Mouse (Mus musculus): ENCODE measurements around the gene Pard3b.
A peak's percentile ranks its signal among the peaks of the same experiment; 100 is the strongest.

The Pard3b gene

DNA sequence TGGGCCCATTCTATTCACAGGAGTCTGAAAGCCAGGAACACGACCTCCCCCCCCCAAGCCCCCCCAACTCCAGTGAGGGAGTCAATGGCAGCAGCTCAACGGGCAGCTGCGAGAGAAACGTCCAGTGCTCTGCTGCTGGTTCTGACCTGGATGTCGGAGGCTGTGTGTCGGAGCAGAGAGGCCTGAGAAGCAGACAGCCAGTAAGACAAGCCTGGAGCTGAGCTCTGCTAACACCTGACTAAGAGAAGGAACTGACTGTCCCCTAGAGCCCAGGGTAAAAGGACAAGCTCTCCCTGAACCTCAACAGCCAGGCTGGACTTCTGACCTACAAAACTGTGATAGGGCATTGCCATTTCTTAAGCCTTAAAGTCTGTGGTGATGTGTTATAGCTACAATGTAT lies 1015.8 kb downstream of the Pard3b start:
- DNase-seq = peak; percentile 65

DNA sequence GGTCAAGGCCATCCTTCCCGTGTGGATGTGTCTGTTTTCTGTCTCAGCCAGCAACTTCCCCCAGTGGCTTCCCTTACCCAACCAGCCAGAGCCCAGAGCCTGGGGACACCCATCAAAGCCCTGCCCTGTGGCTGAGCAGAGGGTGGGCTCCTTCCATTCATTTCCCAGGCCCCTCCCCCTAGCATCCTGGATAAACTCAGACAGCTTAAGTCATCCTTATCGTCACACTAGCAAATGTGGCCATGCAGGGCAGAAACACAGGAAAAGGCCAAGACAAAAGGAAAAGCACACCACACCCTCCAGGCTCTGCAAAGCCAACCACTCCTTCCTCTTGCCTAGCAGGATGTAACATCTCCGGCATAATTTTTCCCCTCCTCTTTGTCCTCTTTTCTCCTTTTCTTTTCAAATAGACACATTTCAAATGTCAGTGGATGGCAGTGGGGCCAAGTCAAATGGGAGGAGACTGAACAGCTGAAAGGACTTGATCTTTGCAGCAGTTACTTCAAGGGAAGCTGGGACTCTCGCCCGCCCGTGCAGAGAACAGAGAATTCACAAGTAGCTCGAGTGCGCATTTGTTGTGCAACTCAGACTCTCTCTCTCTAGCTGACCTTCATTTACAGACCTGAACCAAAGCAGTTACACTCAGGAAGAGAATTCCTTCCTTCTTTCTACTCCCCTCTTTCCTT lies 1026.5 kb downstream of the Pard3b start:
- peak; percentile 98 for DNase-seq

DNA sequence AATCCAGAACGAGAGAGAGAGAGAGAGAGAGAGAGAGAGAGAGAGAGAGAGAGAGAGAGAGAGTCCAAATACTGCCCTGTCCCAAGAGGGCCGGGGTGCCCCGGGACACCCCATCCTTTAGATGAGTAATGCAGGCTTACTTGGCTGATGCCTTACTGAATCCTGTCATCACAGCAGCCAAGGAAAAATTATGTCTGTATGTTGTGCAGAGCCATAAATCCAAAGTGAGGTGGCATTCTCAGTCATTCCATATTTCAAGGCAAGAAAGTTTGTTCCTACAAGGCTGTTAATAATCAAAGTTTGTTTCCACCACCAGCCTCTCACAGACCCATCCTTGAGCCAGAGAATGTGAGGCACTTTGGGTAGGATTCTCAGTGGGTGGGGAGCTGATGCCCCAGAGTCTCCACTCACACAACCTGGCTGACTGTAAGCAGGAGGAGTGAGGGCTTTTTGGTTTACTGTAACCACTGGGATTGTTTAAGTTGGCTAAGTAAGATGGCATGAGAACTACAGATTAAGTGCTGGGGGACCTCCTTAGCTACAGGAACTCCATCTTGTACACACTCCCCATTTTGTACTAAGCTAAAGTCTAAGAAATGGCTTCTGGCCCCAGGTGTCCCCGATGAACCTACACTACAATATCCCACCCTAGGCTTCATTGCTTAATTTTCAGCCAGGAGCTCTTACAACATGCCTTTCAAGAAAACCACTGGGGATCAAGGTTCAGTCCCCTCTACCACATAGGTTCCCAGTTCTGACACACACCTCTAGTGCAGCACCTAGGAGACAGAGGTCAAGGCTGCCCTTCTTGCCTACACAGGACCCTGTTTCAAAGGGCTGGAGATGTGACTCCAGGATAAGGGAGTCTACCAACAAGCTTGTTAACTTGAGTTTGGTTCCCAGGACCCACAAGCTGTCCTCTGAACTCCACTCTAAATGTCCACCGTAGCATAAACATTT lies 1027.4 kb downstream of the Pard3b start:
- DNase-seq = peak; percentile 76

DNA sequence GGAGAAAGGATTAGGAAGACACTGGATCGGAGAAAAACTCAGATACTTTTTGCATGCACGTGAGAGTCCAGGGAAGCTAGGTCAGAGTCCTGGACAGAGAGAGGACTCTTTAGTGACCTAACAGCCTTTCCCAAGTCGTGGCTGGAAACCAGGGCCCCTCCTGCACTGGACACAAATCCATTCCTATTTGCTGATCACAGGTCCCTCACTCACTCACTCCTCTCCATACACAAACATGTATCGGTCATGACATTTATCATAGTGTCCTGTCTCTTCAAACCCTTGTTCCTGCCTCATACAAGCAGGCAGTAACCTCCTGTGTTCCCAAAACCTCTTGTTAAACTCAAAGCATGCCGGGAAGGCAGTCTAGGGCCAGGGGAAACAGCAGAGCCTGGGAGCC lies 1028.2 kb downstream of the Pard3b start:
- DNase-seq = peak; percentile 54

DNA sequence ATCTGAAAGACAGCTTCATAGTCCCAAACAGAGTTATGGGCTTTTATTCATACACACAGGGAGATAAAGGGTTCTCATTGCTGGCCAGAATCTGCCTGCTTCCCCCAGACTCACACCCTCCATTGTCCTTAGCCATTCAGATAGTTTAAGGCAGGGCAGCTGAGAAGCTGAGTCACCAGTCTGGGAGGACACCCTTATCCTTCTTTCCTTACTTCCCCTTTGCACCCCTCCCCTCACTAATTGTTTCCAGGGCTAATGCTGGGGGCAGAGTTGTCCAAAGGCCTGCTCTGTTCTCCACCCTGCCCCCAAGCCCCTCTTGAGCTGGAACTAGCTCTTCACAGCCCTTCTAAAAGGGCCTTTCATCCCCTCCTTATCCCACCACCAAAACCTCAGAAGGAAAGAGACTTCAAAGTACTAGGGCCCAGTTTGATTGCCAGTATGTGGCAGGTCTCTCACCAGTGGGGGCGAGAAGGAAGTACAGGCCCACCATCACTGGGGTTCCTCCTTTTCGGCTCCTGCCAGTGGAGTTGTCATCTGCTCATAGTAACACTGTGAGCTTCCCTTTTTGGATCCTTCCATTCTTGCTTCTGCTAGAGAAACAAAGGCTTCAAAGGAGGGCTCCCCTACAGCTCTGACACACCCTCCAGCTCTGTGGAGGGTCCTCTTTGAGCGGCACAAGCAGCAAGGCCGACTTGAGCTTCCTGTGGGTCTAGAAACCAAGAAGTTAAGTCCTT lies 1040.2 kb downstream of the Pard3b start:
- DNase-seq = no peak

DNA sequence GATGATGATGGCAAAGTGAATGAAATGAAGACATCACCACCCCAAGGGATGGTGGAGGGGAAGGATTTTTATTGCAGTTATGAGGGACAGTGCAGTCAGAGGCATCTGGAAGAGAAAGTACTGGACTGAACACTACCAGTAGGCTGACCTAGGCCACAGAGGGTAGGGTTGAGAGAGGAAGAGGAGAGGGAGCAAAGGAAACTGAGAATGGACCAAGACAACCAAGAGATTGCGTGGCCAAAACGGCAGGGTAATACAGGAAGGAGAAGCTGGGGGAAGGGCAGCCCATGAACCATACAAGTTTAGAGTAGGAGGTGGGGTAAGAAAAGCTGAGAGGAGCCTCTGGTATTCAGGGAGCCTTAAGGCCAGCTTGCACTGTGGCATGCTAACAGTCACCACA lies 1040.8 kb downstream of the Pard3b start:
- DNase-seq = no peak

DNA sequence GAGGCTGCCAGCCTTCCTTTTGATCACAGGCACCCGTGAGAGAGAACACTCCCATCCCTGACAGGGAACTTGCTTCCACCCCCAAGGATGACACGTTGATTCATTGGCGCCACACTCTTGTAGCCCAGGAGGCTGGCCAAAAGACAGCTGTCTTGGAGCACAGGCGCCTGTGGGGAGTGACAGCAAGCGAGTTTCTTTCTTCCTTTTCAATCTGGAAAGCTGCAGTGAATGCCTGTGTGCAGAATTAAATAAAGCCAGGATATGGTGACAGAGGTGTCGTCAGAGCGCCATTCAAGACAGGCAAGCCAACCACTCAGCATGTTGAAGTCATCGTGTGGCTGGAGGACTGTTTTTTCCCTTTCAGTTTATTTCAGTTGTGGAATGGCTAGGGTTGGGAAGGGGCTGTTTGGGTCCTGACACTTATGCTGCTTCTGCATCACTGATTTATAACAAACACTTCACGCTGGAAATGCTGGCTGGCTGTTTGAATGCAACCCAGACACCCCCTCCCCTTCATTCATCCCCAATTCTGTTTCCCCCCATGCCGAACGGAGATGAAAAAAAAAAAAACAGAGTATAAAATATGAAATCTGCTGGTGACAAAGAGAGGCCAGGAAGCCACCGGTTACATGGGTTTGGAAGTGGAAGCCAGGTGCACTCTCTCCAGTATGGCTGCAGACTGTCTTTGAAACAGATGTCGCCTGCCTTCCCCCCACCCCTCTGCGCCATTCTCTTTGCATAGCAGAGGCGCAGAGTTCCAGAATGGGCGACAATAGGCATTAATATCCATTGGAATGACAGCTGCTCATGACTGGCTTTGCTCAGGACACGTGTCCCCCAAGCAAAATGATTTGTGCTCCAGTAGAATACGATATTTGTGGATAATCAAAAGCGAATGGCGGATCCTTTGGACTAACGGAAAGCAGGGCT lies 1044.1 kb downstream of the Pard3b start:
- peak; percentile 72 for DNase-seq

DNA sequence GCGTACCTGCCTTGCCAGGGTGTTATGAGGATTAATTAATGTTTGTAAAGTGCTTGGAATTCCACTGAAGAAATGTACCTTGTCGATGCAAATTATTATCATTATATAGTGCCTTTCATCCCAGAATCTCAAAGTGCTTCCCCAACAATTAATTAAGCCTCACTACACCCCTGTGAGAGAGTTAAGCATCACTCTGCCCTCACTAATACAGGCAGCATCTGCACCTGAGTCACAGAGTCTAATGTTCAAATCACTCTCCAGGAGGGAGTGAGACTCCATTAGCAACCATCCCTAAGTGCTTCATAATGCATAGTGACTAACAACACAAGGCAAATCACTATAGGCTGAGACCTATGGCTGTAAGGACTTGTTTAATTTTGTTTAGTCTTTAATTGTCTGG lies 1044.9 kb downstream of the Pard3b start:
- DNase-seq = peak; percentile 16

DNA sequence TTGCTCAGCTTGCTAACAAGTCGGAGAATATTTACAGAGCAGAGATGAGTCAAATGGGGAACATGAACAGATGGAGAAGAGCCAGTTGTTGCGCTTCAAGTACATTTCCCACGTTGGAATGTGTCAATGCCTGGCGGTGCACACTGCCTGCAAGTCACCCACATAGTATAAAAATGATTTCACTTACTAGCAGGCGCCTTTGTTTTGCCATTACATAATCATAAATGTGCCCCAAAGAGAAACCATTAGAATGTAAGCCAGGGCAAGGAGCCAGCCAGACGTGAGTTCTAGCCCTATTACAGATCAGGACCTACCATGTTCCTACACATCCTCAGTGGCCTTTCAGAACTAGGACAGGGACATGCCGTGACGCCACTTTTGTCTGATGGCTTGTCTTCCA lies 1048.9 kb downstream of the Pard3b start:
- DNase-seq = peak; percentile 91

DNA sequence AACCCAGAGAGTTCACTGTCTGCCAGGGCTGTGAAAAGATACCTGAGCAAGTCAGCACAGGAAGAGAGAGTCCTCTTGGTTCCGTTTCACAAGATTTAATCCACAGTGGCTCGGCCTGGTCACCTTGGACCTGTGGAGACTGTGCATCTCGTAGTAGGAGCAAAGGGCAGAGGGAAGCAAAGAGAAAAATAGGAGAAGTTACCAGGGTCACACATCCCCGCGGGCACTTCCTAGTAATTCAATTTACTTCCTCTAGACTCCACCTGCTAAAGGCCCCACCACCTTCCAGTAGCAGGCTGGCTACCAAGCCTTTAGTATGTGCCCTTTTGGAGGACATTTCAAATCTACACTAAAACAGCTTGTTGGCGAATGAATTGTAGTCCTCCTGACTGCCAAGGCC lies 1052.6 kb downstream of the Pard3b start:
- peak; percentile 78 for DNase-seq

Measured in heart, adult 11 months (tissue).